Mouse (Mus musculus) embryonic facial prominence, embryonic 14.5 days (tissue): ENCODE data around the gene Sorcs2. TPM values are rescaled to one million over a fixed set of nuclear protein-coding genes. Genes with fewer than 3 reads are reported as not detected.

Experiments
- ATAC-seq: fragments of 200-750 bp; cut with Nextera tagmentation; 2 replicates; pipeline ENCODE4 v1.8.0; 2017; ENCODE audit warnings: low read depth, moderate number of reproducible peaks, moderate TSS enrichment
- DNase-seq: peaks from one replicate; pipeline ENCODE4 v3.0.0-alpha.2; 2015; ENCODE audit warnings: low spot score
- H3K27ac ChIP-seq: fragments of 300-500 bp; sonication (generic); replicated peaks from 2 replicates; pipeline ENCODE4 v1.5.1; 2014; ENCODE audit warnings: low read depth, mild to moderate bottlenecking, low read length, moderate library complexity
- H3K27me3 ChIP-seq: fragments of 300-500 bp; sonication (generic); replicated peaks from 2 replicates; pipeline ENCODE4 v1.6.1; 2014; ENCODE audit warnings: low read length; ENCODE audit not compliant: control insufficient read depth, insufficient read depth
- H3K36me3 ChIP-seq: fragments of 300-500 bp; sonication (generic); 2 replicates; pipeline ENCODE4 v1.6.1; 2014; ENCODE audit warnings: low read length, mixed read lengths; ENCODE audit not compliant: control insufficient read depth, insufficient read depth
- H3K4me1 ChIP-seq: fragments of 300-500 bp; sonication (generic); 2 replicates; pipeline ENCODE4 v1.6.1; 2014; ENCODE audit warnings: antibody characterized with exemption, low read length; ENCODE audit not compliant: control insufficient read depth, insufficient read depth
- H3K4me2 ChIP-seq: fragments of 300-500 bp; sonication (generic); 2 replicates; pipeline ENCODE4 v1.6.1; 2014; ENCODE audit warnings: low read depth, mild to moderate bottlenecking, low read length, moderate library complexity, mixed read lengths
- H3K4me3 ChIP-seq: fragments of 300-500 bp; sonication (generic); 2 replicates; pipeline ENCODE4 v1.5.1; 2014; ENCODE audit warnings: low read depth, mild to moderate bottlenecking, low read length
- H3K9ac ChIP-seq: fragments of 300-500 bp; sonication (generic); 2 replicates; pipeline ENCODE4 v1.6.1; 2014; ENCODE audit warnings: low read depth, mild to moderate bottlenecking, low read length, moderate library complexity, mixed read lengths
- H3K9me3 ChIP-seq: fragments of 300-500 bp; sonication (generic); 2 replicates; pipeline ENCODE4 v1.6.1; 2016; ENCODE audit warnings: low read length; ENCODE audit not compliant: control insufficient read depth
- WGBS: fragments of 180-500 bp; shearing (Covaris S2); extraction: QIAGEN DNeasy Blood & Tissue Kit; methylation state at CpG from one replicate; pipeline ENCODE4 v1.1.7; 2014; 5-methylcytosine and 5-hydroxymethylcytosine counted together
- polyA plus RNA-seq: library from polyadenylated mRNA; unstranded; fragments of >200 nt; fragmentation: Nextera tagmentation; extraction: Ambion mirVana; gene quantifications from 2 replicates; pipeline ENCODE4 v1.2.1, GENCODE M21; 2014

Gene Sorcs2
- polyA plus RNA-seq, 1 experiment from 2014 or later: 21.6 TPM

DNA sequence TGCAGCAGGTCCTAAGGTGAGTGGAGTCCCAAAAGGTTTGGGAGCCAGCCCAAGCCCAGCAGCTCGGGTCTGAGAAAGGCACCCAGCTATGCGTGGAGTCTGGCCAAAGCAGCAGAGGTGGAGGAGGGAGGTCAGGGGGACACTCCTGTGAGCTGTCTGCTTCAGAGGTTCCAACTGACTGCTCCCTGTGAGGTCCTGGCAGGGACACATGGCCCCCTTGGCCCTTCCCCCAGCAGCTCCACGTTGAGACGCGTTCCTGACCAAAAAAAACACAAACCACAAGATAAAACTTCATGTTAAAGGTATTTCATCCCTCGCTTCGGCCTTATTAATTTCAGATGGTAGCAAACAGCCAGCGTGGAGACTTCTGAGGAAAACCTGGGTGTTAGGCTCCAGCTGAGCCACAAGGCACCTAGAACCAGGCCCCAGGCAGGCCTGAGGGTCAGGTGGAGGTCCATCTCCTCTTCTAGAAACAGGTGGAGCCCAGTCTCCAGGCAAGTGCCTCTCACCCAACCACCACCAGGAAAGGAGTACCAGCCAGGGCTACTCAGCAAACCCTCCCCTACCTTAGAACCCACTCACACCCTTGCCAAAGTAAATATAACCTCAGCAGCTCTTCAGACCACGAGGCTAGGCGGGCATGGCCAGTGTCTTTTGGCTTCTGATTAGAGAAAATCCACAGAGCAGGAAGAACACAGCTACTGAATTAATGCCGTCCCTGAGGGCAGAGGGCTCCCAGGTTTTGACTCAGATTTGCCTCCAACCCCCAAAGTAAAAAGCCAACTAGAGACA is 104.6 kb downstream of the Sorcs2 start:
- Histone ChIP-seq H3K9me3 (no peaks in the 10 kb centered on the region), H3K27me3 (no peaks in the 10 kb centered on the region), H3K4me1 (peaks cover 17% of the 10 kb centered on the region), H3K9ac (no peak overlapping the region), H3K36me3 (no peaks in the 10 kb centered on the region), H3K27ac (peak overlapping the region; percentile 33; the same call in 1 of the 2 replicates), H3K4me3 (no peak overlapping the region), H3K4me2 (no peak overlapping the region)
- ATAC-seq (peak; percentile 10), DNase-seq (peak; percentile 72)
- 39% methylated on average over 11 of the region's 11 CpGs for WGBS

GRCm38 (mm10) chr5:36292321-36292720 is 105.6 kb downstream of the Sorcs2 start:
- Histone ChIP-seq H3K27ac (no peak overlapping the region), H3K36me3 (no peaks in the 10 kb centered on the region), H3K4me3 (no peak overlapping the region), H3K9me3 (no peaks in the 10 kb centered on the region), H3K9ac (no peak overlapping the region), H3K27me3 (no peaks in the 10 kb centered on the region), H3K4me2 (no peak overlapping the region), H3K4me1 (peaks cover 17% of the 10 kb centered on the region)
- no peak for DNase-seq
- no peak for ATAC-seq
- 73% methylated on average over 8 of the region's 9 CpGs for WGBS

DNA sequence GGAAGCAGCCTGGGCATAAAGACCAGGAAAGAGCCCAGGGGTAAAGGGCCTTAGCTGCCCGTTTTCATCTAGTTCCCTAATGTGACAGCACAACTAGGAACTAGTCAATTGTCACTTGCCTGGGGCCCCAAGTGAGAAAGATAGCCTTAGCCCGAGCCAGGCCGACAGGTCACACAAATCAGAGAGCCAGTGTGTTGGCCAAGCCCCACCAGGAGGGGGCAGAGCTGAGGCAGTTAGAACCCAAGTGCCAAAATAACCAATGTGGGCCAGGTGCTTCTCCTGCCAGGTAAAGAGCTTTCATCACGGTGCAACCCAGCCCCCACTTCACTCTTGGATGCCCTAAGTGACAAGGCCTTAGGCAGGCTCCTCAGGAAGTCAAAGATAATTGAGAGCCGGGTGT is 106.7 kb downstream of the Sorcs2 start:
- peaks cover 17% of the 10 kb centered on the region for H3K4me1 ChIP-seq
- 41% methylated on average over 5 of the region's 5 CpGs for WGBS
- H3K36me3 ChIP-seq: no peaks in the 10 kb centered on the region

GRCm38 (mm10) chr5:36285405-36285804 is 112.5 kb downstream of the Sorcs2 start:
- Histone ChIP-seq H3K4me1 (peaks cover 13% of the 10 kb centered on the region), H3K4me3 (no peak overlapping the region), H3K27me3 (no peaks in the 10 kb centered on the region), H3K36me3 (no peaks in the 10 kb centered on the region), H3K9ac (no peak overlapping the region), H3K4me2 (no peak overlapping the region), H3K9me3 (no peaks in the 10 kb centered on the region), H3K27ac (no peak overlapping the region; the same call in 1 of the 2 replicates)
- ATAC-seq (peak; percentile 45; the same call in 1 of the 2 replicates), DNase-seq (peak; percentile 73)
- WGBS: 43% methylated on average over 10 of the region's 10 CpGs

More for the DNA sequence above, 106.7 kb downstream of the Sorcs2 start:
- no peak overlapping the region for H3K4me3 ChIP-seq
- DNase-seq (no peak), ATAC-seq (no peak)
- H3K9ac ChIP-seq: no peak overlapping the region
- H3K9me3 ChIP-seq: no peaks in the 10 kb centered on the region
- no peak overlapping the region for H3K4me2 ChIP-seq
- H3K27ac ChIP-seq: no peak overlapping the region
- H3K27me3 ChIP-seq: no peaks in the 10 kb centered on the region

GRCm38 (mm10) chr5:36279896-36280295 is 118.0 kb downstream of the Sorcs2 start:
- no peaks in the 10 kb centered on the region for H3K9me3 ChIP-seq
- DNase-seq (no peak), ATAC-seq (no peak)
- no peak overlapping the region for H3K9ac ChIP-seq
- H3K27ac ChIP-seq: no peak overlapping the region
- H3K4me1 ChIP-seq: peaks cover 1% of the 10 kb centered on the region
- 78% methylated on average over 12 of the region's 12 CpGs for WGBS
- H3K36me3 ChIP-seq: no peaks in the 10 kb centered on the region
- H3K4me3 ChIP-seq: no peak overlapping the region
- H3K27me3 ChIP-seq: no peaks in the 10 kb centered on the region
- no peak overlapping the region for H3K4me2 ChIP-seq

DNA sequence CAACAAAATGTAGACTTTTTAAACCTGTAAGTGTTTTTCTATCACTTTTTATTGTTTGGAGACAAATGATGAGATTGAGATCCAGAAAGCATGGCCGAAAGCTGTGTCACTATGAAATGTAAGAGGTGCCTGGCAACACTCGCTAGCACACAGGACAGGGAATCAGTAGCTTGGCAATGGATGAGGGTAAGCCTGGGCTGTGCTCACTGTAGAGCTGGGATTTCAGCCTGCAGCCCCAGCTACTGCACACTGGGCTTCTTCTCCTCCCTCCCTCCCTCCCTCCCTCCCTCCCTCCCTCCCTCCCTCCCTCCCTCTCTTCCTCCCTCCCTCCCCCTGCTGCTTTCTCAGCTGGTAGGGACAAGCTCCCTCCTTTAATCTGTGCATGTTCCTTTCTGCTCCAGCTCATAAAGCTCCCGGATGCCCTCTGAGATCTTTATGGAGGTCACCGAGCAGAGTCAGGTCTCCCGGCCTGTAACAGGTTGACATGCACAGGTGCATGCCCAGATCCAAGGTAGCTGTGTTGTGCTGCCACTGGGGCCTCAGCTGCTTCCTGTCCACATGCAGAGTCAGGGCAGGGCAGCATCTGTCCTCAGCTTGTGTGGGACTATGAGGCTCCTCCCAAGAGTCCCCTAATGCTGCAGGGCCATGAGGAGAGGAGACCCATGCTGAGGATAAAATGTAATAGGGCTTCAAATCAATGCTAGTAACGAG is 123.1 kb downstream of the Sorcs2 start:
- DNase-seq (no peak), ATAC-seq (no peak)
- Histone ChIP-seq H3K4me3 (no peak overlapping the region), H3K4me1 (no peaks in the 10 kb centered on the region), H3K36me3 (no peaks in the 10 kb centered on the region), H3K9me3 (no peaks in the 10 kb centered on the region), H3K27ac (no peak overlapping the region), H3K4me2 (no peak overlapping the region), H3K27me3 (no peaks in the 10 kb centered on the region), H3K9ac (no peak overlapping the region)
- 65% methylated on average over 6 of the region's 6 CpGs for WGBS

DNA sequence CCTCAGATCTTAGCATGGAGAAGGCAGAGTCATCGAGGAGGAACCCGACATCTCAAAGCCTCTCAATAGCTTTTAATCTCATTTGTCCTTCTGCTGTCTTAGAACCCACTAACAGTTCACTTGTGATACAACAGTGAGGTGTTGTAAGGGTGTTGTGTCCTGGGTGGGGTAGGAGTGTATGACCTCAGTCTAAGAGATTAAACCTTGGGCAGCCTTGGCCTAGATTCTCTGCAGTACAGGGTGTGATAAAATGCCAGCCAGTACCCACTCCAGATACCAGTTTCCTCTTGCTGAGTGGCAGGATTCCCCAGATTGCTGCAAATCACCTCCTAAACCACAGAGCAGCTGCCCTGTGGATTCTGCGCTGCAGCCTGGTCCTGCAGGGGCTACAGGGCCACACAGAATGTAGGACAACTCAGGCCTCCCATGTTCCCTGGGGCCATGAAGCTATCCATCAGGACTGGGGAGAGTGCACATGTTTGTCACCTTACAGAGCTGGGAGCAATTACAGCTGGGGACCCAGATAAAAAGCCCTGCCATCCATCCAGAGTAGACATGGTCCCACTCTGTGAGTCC is 130.7 kb downstream of the Sorcs2 start:
- WGBS: 93% methylated on average over 3 of the region's 3 CpGs
- no peak overlapping the region for H3K4me2 ChIP-seq
- no peaks in the 10 kb centered on the region for H3K9me3 ChIP-seq
- no peak for ATAC-seq
- no peak overlapping the region for H3K4me3 ChIP-seq
- no peaks in the 10 kb centered on the region for H3K27me3 ChIP-seq
- no peak for DNase-seq
- no peaks in the 10 kb centered on the region for H3K4me1 ChIP-seq
- no peak overlapping the region for H3K27ac ChIP-seq
- no peak overlapping the region for H3K9ac ChIP-seq
- H3K36me3 ChIP-seq: no peaks in the 10 kb centered on the region

DNA sequence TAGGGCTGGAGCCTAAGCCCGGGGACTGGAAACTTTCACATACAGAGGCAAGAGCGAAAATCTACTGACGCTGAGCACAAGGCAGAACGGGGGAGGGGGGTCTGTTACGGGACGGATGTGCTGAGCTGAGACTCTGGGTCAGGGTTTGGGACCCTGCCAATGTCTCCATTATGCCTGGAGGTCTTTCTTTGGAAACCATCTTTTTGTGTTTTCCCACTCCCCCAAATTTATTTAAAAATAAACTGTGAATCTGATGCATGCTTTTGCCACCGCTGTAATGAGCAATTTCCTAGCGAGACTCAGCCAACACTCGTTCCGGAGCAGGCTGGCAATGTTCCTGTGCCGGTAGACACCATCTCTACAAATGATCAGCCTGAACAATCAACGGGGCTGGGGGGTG is 137.1 kb downstream of the Sorcs2 start:
- H3K4me3 ChIP-seq: no peak overlapping the region
- ATAC-seq (peak; percentile 45), DNase-seq (peak; percentile 71)
- no peak overlapping the region for H3K4me2 ChIP-seq
- H3K4me1 ChIP-seq: peaks cover 18% of the 10 kb centered on the region
- H3K27ac ChIP-seq: no peak overlapping the region
- no peak overlapping the region for H3K9ac ChIP-seq
- no peaks in the 10 kb centered on the region for H3K27me3 ChIP-seq
- 45% methylated on average over 12 of the region's 12 CpGs for WGBS
- no peaks in the 10 kb centered on the region for H3K9me3 ChIP-seq
- H3K36me3 ChIP-seq: no peaks in the 10 kb centered on the region
